Mouse (Mus musculus): ENCODE results near the gene Gm10073. TPM values are rescaled to one million over a fixed set of nuclear protein-coding genes. Genes with fewer than 3 reads are reported as not detected.
A peak's percentile ranks its signal among the peaks of the same experiment; 100 is the strongest.

Gene Gm10073
- polyA plus RNA-seq, 1 experiment from 2014 or later = 6.3 TPM

DNA sequence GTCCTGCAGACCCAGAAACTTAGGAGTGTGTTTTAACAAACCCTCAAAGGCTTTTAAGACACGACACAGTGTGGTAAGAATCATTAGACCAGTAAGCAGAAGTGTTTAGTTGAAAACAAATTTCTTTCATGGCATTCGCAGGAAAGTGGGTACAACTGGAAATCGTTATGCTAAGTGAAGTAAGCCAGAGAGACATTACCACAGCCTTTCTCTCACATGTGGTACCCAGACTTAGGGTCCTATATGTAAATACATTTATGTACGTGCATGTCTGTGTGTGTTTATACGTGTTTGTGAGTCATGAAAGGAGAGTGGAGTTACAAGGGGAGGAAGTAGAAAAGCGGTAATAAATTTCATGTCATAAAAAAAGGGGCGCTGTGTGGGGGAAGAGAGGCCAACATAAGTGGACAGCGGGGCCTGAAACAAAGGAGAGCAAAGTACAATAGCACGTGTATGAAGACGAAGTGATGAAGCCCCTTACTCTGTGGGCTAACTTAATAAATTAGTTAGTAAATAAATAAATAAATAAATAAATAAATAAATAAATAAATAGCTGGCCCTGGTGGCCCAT, 24.8 kb downstream of the Gm10073 start:
- 20% methylated on average over 10 of the region's 10 CpGs for WGBS
- Histone ChIP-seq H3K36me3 (peaks cover 90% of the 10 kb centered on the region), H3K27me3 (no peaks in the 10 kb centered on the region), H3K4me2 (no peak overlapping the region), H3K9me3 (peaks cover 7% of the 10 kb centered on the region; the same call in 1 of the 2 replicates), H3K4me3 (replicated peaks) (no peak overlapping the region), H3K9ac (replicated peaks) (no peak overlapping the region), H3K4me1 (replicated peaks) (peaks cover 22% of the 10 kb centered on the region), H3K27ac (peak overlapping the region; percentile 76)
- peak; percentile 27 for ATAC-seq (ENCODE audit: insufficient number of reproducible peaks, insufficient read depth, low FRiP score, low TSS enrichment, low read depth)

DNA sequence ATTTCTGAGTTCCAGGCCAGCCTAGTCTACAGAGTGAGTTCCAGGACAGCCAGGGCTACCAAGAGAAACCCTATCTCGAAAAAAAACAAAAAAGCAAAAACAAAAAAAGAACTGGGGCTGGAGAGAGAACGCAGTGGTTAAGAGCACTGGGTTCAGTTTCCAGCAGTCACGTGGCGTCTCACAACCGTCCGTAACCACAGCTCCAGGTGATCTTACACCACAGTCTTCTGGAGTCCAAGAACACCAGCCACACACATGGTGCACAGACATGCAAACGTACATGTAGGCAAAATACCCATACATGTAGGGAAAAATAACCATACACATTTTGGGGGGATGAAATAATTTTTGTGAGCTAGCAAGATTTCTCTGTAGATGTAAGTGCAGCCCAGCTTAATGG, 26.5 kb downstream of the Gm10073 start:
- Histone ChIP-seq H3K9ac (replicated peaks) (no peak overlapping the region), H3K36me3 (peaks cover 89% of the 10 kb centered on the region), H3K9me3 (peaks cover 4% of the 10 kb centered on the region; the same call in 1 of the 2 replicates), H3K4me2 (no peak overlapping the region), H3K4me1 (replicated peaks) (peaks cover 30% of the 10 kb centered on the region), H3K4me3 (replicated peaks) (no peak overlapping the region), H3K27ac (no peak overlapping the region), H3K27me3 (no peaks in the 10 kb centered on the region)
- no peak for ATAC-seq (ENCODE audit: insufficient number of reproducible peaks, insufficient read depth, low FRiP score, low TSS enrichment, low read depth)
- 84% methylated on average over 7 of the region's 7 CpGs for WGBS

DNA sequence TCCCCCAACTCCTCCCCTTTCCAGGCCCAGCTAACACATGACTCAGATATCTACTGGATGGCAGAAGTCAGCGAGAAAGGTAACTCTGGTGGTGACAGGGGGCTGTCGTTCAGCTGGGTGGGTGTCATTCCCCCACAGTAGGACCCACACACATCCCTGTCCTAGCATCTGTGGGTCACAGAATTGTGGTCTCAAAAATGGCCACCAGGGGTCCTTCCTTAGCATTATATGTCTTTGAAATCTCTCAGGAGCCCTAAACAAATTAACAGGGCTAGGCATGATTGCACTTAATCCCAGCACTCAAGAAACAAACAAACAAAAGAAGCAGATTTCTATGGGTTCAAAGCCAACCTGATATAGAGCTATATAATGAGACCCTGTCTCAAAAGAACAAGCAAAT, 28.1 kb downstream of the Gm10073 start:
- H3K27ac ChIP-seq = no peak overlapping the region
- no peak overlapping the region for H3K4me3 ChIP-seq (replicated peaks)
- no peak overlapping the region for H3K9ac ChIP-seq (replicated peaks)
- H3K4me1 ChIP-seq (replicated peaks) = peaks cover 30% of the 10 kb centered on the region
- H3K9me3 ChIP-seq = peaks cover 4% of the 10 kb centered on the region; the same call in 1 of the 2 replicates
- H3K27me3 ChIP-seq = no peaks in the 10 kb centered on the region
- 96% methylated on average over 2 of the region's 2 CpGs for WGBS
- ATAC-seq (ENCODE audit: insufficient number of reproducible peaks, insufficient read depth, low FRiP score, low TSS enrichment, low read depth) = no peak
- no peak overlapping the region for H3K4me2 ChIP-seq
- peaks cover 88% of the 10 kb centered on the region for H3K36me3 ChIP-seq

DNA sequence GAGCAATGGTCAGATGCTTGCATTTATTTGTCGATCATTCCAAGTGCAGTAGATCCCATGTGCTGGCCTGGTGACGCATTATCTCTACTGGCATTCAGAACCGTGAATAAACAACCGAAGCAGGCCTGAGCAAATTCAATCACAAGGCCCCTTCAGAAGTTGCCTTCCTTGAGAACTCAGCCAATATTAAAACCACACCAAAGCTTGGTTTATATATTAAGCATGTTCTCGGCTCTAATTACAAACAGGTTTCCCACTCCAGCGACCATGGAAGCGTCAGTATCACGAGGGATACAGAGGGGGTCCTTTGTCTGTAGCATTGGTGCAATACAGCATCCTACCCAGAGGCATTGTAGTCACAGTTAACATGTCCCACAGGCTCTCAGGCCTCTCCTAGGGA, 30.2 kb downstream of the Gm10073 start:
- peaks cover 31% of the 10 kb centered on the region for H3K4me1 ChIP-seq (replicated peaks)
- H3K4me3 ChIP-seq (replicated peaks) = no peak overlapping the region
- H3K36me3 ChIP-seq = peaks cover 98% of the 10 kb centered on the region
- H3K4me2 ChIP-seq = no peak overlapping the region
- 39% methylated on average over 8 of the region's 8 CpGs for WGBS
- no peak for ATAC-seq (ENCODE audit: insufficient number of reproducible peaks, insufficient read depth, low FRiP score, low TSS enrichment, low read depth)
- peak overlapping the region; percentile 56 for H3K27ac ChIP-seq
- H3K9ac ChIP-seq (replicated peaks) = no peak overlapping the region
- H3K9me3 ChIP-seq = peaks cover 4% of the 10 kb centered on the region; the same call in 1 of the 2 replicates
- H3K27me3 ChIP-seq = no peaks in the 10 kb centered on the region

DNA sequence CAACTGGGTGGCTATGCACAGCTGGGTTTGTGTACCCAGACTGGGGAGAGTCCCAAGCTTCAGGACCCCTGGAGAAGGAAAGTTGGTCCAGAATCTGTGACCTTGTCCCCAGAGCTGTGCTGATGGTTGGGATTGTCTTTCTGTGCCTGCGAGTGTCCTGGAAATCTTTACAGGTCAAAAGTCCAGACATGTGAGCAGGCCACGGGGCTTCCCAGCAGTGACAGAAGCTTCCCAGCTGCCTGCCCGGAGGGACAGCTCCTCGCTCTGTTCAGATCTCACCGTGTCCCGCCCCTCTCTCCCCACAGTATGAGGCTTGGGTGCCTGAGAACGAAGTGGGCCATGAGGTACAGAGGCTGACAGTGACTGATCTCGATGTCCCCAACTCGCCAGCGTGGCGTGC, 32.3 kb downstream of the Gm10073 start:
- Histone ChIP-seq H3K4me1 (replicated peaks) (peaks cover 24% of the 10 kb centered on the region), H3K4me3 (replicated peaks) (no peak overlapping the region), H3K4me2 (no peak overlapping the region), H3K36me3 (peaks cover 98% of the 10 kb centered on the region), H3K9ac (replicated peaks) (no peak overlapping the region), H3K27me3 (0 out of 2 replicates have a peak, but pooled peaks cover 4% of the 10 kb centered on the region), H3K27ac (no peak overlapping the region), H3K9me3 (peaks cover 4% of the 10 kb centered on the region; the same call in 1 of the 2 replicates)
- WGBS = 90% methylated on average over 11 of the region's 11 CpGs
- no peak for ATAC-seq (ENCODE audit: insufficient number of reproducible peaks, insufficient read depth, low FRiP score, low TSS enrichment, low read depth)

DNA sequence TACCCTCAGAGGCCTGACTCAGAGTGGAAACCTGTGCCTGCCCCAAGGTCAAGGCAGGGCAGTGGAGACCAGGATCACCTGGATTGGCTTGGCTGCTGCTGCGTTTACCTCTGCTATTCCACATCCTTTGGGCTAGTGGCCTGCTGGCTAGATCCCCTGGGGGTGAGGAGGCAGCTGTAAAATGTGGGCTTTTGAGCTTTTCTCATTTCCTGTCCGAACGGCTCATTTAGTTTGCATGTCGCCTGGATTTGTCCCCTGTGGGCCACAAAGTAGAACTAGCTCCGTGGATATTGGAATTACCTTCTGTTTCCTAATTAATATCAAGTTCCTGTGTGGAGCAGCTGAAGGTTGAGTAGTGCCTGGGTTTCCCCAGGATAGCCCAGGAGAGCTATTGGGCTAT, 34.1 kb downstream of the Gm10073 start:
- peaks cover 24% of the 10 kb centered on the region for H3K4me1 ChIP-seq (replicated peaks)
- H3K4me2 ChIP-seq = no peak overlapping the region
- H3K36me3 ChIP-seq = peaks cover 93% of the 10 kb centered on the region
- H3K27me3 ChIP-seq = 0 out of 2 replicates have a peak, but pooled peaks cover 4% of the 10 kb centered on the region
- 21% methylated on average over 5 of the region's 5 CpGs for WGBS
- H3K9me3 ChIP-seq = no peaks in the 10 kb centered on the region
- H3K4me3 ChIP-seq (replicated peaks) = no peak overlapping the region
- no peak overlapping the region for H3K9ac ChIP-seq (replicated peaks)
- peak overlapping the region; percentile 50 for H3K27ac ChIP-seq
- no peak for ATAC-seq (ENCODE audit: insufficient number of reproducible peaks, insufficient read depth, low FRiP score, low TSS enrichment, low read depth)

DNA sequence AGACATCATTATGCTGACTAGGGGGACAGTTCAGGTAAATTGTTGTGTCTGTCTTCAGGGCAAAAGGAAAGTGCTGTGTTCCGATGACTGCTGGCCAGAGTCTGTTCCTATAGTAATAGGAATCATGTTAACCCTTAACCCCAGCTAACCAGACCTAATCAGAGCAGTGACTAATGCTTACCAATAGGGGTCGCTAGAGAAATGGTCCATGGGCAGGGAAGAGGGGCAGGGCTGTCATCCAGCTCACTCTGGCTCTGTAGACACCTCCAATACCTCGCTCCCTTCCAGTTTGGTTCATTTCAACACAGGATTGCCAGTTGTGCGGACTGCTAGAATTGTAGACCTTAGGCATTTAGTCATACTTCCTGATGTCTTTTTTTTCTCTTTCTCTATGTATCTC, 37.8 kb downstream of the Gm10073 start:
- Histone ChIP-seq H3K27me3 (0 out of 2 replicates have a peak, but pooled peaks cover 4% of the 10 kb centered on the region), H3K4me3 (replicated peaks) (no peak overlapping the region), H3K9ac (replicated peaks) (no peak overlapping the region), H3K9me3 (0 out of 2 replicates have a peak, but pooled peaks cover 3% of the 10 kb centered on the region), H3K36me3 (peaks cover 67% of the 10 kb centered on the region), H3K4me2 (no peak overlapping the region), H3K4me1 (replicated peaks) (peaks cover 20% of the 10 kb centered on the region), H3K27ac (no peak overlapping the region)
- no peak for ATAC-seq (ENCODE audit: insufficient number of reproducible peaks, insufficient read depth, low FRiP score, low TSS enrichment, low read depth)
- WGBS = 73% methylated on average over 4 of the region's 4 CpGs

DNA sequence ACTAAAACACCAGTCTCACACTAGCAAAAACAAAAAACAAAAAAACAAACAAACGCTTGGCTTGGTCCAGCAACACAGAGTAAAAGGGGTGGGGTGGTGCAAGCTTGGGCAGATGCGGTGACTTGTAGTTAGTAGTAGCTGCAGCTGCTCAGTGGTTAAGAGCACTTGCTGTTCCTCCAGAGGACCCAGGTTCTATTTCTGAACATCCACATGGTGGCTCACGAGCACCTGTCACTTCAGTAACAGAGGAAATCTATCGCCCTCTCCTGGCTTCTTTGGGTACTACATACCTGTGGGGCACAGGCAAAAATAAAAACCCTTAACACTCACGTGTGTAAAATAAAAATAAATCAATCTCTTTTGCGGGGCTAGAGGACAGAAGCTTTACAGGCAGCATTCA, 38.8 kb downstream of the Gm10073 start:
- 0 out of 2 replicates have a peak, but pooled peaks cover 4% of the 10 kb centered on the region for H3K27me3 ChIP-seq
- H3K4me1 ChIP-seq (replicated peaks) = peaks cover 16% of the 10 kb centered on the region
- no peak overlapping the region for H3K4me3 ChIP-seq (replicated peaks)
- H3K9ac ChIP-seq (replicated peaks) = no peak overlapping the region
- ATAC-seq (ENCODE audit: insufficient number of reproducible peaks, insufficient read depth, low FRiP score, low TSS enrichment, low read depth) = no peak
- H3K4me2 ChIP-seq = no peak overlapping the region
- peaks cover 68% of the 10 kb centered on the region for H3K36me3 ChIP-seq
- H3K9me3 ChIP-seq = 0 out of 2 replicates have a peak, but pooled peaks cover 7% of the 10 kb centered on the region
- WGBS = 43% methylated on average over 6 of the region's 6 CpGs
- no peak overlapping the region for H3K27ac ChIP-seq

DNA sequence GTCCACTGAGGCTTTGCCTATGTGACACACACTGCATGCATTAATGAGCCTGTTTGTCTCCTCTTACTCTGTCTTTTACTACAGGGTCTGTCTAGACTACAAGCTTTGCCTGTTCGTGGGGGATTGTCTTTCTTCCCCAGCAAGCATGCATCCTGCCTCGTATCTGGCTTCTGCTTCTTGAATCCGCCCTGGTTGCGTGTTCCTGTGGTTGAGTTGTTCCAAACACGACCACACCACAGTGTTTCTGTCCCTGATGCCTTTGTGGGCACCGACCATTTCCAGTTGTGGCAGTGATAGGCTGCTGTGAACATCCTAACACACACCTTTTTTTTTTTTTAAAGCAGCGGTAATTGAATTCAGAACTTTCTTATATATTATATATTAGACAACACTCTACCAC, 39.6 kb downstream of the Gm10073 start:
- Histone ChIP-seq H3K4me1 (replicated peaks) (peaks cover 8% of the 10 kb centered on the region), H3K4me2 (no peak overlapping the region), H3K9me3 (0 out of 2 replicates have a peak, but pooled peaks cover 7% of the 10 kb centered on the region), H3K27me3 (0 out of 2 replicates have a peak, but pooled peaks cover 4% of the 10 kb centered on the region), H3K36me3 (peaks cover 62% of the 10 kb centered on the region), H3K4me3 (replicated peaks) (no peak overlapping the region), H3K27ac (no peak overlapping the region), H3K9ac (replicated peaks) (no peak overlapping the region)
- 80% methylated on average over 7 of the region's 7 CpGs for WGBS
- no peak for ATAC-seq (ENCODE audit: insufficient number of reproducible peaks, insufficient read depth, low FRiP score, low TSS enrichment, low read depth)

DNA sequence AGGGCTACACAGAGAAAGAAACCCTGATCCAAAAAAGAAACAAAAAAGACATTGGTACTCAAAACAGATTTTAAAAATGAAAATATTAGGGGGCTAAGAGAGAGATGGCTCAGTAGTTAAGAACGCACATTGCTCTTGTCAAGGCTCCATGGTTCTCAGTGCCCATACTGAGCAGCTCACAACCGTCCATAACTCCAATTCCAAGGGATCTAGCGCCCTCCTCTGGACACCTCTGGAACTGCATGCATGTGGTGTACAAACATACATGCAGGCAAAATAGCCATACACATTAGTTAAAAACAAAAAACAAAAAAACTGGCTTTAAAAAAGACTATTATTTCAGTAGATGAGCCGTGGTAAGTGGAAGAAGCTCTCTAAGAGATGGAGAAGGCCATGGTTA, 42.7 kb downstream of the Gm10073 start:
- H3K27me3 ChIP-seq = no peaks in the 10 kb centered on the region
- H3K9ac ChIP-seq (replicated peaks) = no peak overlapping the region
- ATAC-seq (ENCODE audit: insufficient number of reproducible peaks, insufficient read depth, low FRiP score, low TSS enrichment, low read depth) = no peak

DNA sequence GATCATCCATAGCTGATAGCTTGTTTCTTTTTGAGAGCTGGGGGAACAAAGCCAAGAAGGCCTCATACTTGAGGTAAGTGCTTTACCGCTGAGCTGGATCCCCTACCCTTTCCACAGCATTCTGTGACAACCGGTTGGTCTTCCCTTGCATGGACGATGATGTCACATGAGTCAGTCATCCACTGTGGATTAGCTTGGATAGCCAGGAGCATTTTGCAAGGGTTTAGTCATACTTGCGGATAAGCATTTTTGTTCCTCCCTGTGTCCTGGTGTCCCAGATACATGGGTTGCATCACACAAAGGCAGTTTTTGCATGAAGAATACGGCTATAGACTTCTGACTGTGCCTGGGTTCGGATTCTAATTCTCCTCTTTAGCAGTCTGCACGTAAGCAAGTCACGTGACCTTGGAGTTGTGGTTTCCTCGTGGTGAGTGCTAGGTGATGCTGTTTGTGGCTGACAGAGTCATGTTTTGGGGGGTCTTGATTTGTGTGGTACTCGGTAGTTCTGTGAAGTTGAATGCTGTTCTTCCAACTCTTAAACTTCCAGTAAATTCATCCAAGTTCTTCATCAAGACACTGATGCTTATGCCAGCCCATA, 43.3 kb downstream of the Gm10073 start:
- WGBS = 93% methylated on average over 10 of the region's 10 CpGs
- H3K4me1 ChIP-seq (replicated peaks) = peaks cover 18% of the 10 kb centered on the region
- 0 out of 2 replicates have a peak, but pooled peaks cover 10% of the 10 kb centered on the region for H3K9me3 ChIP-seq
- H3K27me3 ChIP-seq = no peaks in the 10 kb centered on the region
- H3K36me3 ChIP-seq = peaks cover 34% of the 10 kb centered on the region
- ATAC-seq (ENCODE audit: insufficient number of reproducible peaks, insufficient read depth, low FRiP score, low TSS enrichment, low read depth) = no peak
- H3K4me2 ChIP-seq = no peak overlapping the region
- no peak overlapping the region for H3K9ac ChIP-seq (replicated peaks)
- no peak overlapping the region for H3K4me3 ChIP-seq (replicated peaks)
- H3K27ac ChIP-seq = no peak overlapping the region

More for the DNA sequence above, 42.7 kb downstream of the Gm10073 start:
- Histone ChIP-seq H3K27ac (no peak overlapping the region), H3K4me3 (replicated peaks) (no peak overlapping the region), H3K4me1 (replicated peaks) (peaks cover 13% of the 10 kb centered on the region; the same call in 1 of the 2 replicates), H3K36me3 (peaks cover 37% of the 10 kb centered on the region), H3K4me2 (no peak overlapping the region), H3K9me3 (0 out of 2 replicates have a peak, but pooled peaks cover 10% of the 10 kb centered on the region)
- WGBS = 78% methylated on average over 4 of the region's 4 CpGs

Data from limb, embryonic 12.5 days (tissue).